Mouse (Mus musculus) neural tube, embryonic 11.5 days (tissue): ENCODE measurements around the gene Tmem203. TPM values are rescaled to one million over a fixed set of nuclear protein-coding genes. Genes with fewer than 3 reads are reported as not detected.
"Not testable (repeated sequence)": the region's sequence is repeated elsewhere in the genome, so short reads cannot be mapped to it uniquely, and the experiment has no call there.

ENCODE experiments used
- ATAC-seq: fragments of 200-750 bp; cut with Nextera tagmentation; 2 replicates; pipeline ENCODE4 v1.8.0; 2017; ENCODE audit warnings: moderate number of reproducible peaks, mild to moderate bottlenecking, moderate TSS enrichment, moderate library complexity; ENCODE audit not compliant: insufficient read depth, low FRiP score, low TSS enrichment
- DNase-seq: peaks from one replicate; pipeline ENCODE4 v3.0.0-alpha.2; 2015; ENCODE audit warnings: low spot score
- H3K27ac ChIP-seq: fragments of 300-500 bp; sonication (generic); 2 replicates; pipeline ENCODE4 v1.5.1; 2014; ENCODE audit warnings: low read depth, mild to moderate bottlenecking, low read length
- H3K27me3 ChIP-seq: fragments of 300-500 bp; sonication (generic); 2 replicates; pipeline ENCODE4 v1.6.1; 2014; ENCODE audit warnings: mild to moderate bottlenecking, low read length, mixed read lengths; ENCODE audit not compliant: control insufficient read depth, insufficient read depth
- H3K36me3 ChIP-seq: fragments of 300-500 bp; sonication (generic); 2 replicates; pipeline ENCODE4 v1.6.1; 2014; ENCODE audit warnings: mild to moderate bottlenecking, low read length, moderate library complexity, mixed read lengths; ENCODE audit not compliant: control insufficient read depth, insufficient read depth
- H3K4me1 ChIP-seq: fragments of 300-500 bp; sonication (generic); 2 replicates; pipeline ENCODE4 v1.6.1; 2014; ENCODE audit warnings: low read length, mixed read lengths; ENCODE audit not compliant: control insufficient read depth, insufficient read depth
- H3K4me2 ChIP-seq: fragments of 300-500 bp; sonication (generic); 2 replicates; pipeline ENCODE4 v1.6.1; 2014; ENCODE audit warnings: low read depth, mild to moderate bottlenecking, moderate library complexity
- H3K4me3 ChIP-seq: fragments of 300-500 bp; sonication (generic); 2 replicates; pipeline ENCODE4 v1.5.1; 2014; ENCODE audit warnings: low read depth, low read length
- H3K9ac ChIP-seq: fragments of 300-500 bp; sonication (generic); 2 replicates; pipeline ENCODE4 v1.6.1; 2014; ENCODE audit warnings: mild to moderate bottlenecking, low read length
- H3K9me3 ChIP-seq: fragments of 300-500 bp; sonication (generic); 2 replicates; pipeline ENCODE4 v1.6.1; 2016; ENCODE audit warnings: low read length; ENCODE audit not compliant: control insufficient read depth
- WGBS: fragments of 180-500 bp; shearing (Covaris S2); extraction: QIAGEN DNeasy Blood & Tissue Kit; methylation state at CpG from one replicate; pipeline ENCODE4 v1.1.7; 2014; 5-methylcytosine and 5-hydroxymethylcytosine counted together
- polyA plus RNA-seq: library from polyadenylated mRNA; unstranded; fragments of >200 nt; fragmentation: Nextera tagmentation; extraction: Ambion mirVana; gene quantifications from 2 replicates; pipeline ENCODE4 v1.2.1, GENCODE M21; 2014

Tmem203 gene
- polyA plus RNA-seq, 1 experiment from 2014 or later: 11.4 TPM

- peaks cover 10% of the 10 kb centered on the region for H3K36me3 ChIP-seq
- no peak for DNase-seq
- H3K9ac ChIP-seq: no peak overlapping the region
- H3K27ac ChIP-seq: no peak overlapping the region
- no peak overlapping the region for H3K4me2 ChIP-seq
- no peaks in the 10 kb centered on the region for H3K9me3 ChIP-seq
- H3K27me3 ChIP-seq: no peaks in the 10 kb centered on the region
- ATAC-seq: no peak
- no peak overlapping the region for H3K4me3 ChIP-seq
- H3K4me1 ChIP-seq: peaks cover 10% of the 10 kb centered on the region; the same call in 1 of the 2 replicates
- WGBS: 83% methylated on average over 1 of the region's 1 CpGs
These were observed 2.9 kb upstream of the Tmem203 start for GRCm38 (mm10) chr2:25252331-25252730.

DNA sequence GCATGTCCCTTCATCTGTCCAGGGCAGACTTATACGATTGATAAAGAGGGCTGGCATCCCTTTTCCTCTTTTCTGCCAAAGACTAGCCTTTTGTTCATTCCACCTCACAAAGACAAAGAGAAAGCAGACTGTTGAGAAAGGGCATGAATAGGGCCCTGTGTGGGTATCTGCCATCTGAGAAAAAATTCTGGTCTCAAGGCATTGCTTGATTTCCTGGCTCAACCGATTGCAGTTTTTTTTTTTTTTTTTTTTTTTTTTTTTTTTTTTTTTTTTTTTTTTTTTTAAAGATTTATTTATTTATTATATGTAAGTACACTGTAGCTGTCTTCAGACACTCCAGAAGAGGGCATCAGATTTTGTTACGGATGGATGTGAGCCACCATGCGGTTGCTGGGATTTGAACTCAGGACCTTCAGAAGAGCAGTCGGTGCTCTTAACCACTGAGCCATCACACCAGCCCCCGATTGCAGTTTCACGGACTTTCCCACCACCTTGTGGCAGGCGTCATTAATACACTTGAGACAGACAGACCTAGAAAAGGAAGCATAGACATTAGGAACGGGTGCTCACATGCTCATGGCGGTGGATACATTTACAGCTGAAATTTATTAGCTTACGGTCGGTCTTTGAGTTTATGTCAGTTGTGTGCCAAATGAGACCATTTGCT lies 1.3 kb downstream of the Tmem203 start:
- H3K27me3 ChIP-seq, H3K36me3 ChIP-seq, H3K4me1 ChIP-seq, H3K27ac ChIP-seq, ATAC-seq, H3K9me3 ChIP-seq, DNase-seq: not testable (repeated sequence)
- Histone ChIP-seq H3K4me2 (peak overlapping the region; percentile 95), H3K4me3 (peak overlapping the region; percentile 95), H3K9ac (peak overlapping the region; percentile 90; the same call in 1 of the 2 replicates)
- 65% methylated on average over 10 of the region's 12 CpGs for WGBS

DNA sequence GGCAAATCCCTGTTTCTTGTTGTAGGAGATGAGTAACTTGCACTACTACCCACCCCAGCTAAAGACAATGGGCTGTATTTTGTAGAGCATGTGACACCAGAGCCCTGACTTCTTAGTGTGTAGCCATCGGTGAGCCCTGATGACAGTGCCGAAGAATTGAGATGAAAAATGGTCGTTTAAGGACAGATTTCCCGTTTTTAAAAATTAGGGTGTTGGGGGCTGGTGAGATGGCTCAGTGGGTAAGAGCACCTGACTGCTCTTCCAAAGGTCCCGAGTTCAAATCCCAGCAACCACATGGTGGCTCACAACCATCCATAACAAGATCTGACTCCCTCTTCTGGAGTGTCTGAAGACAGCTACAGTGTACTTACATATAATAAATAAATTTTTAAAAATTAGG lies 2.0 kb downstream of the Tmem203 start:
- H3K27ac ChIP-seq, ATAC-seq, H3K27me3 ChIP-seq, H3K9me3 ChIP-seq, H3K4me1 ChIP-seq, H3K36me3 ChIP-seq, DNase-seq, H3K4me2 ChIP-seq, H3K4me3 ChIP-seq, H3K9ac ChIP-seq: not testable (repeated sequence)
- WGBS: 92% methylated on average over 5 of the region's 5 CpGs

GRCm38 (mm10) chr2:25258887-25259286 lies 3.6 kb downstream of the Tmem203 start:
- H3K4me2 ChIP-seq: no peak overlapping the region

GRCm38 (mm10) chr2:25261870-25262269 lies 6.6 kb downstream of the Tmem203 start:
- DNase-seq (no peak), ATAC-seq (no peak)
- Histone ChIP-seq H3K4me1 (peaks cover 14% of the 10 kb centered on the region; the same call in 1 of the 2 replicates), H3K36me3 (no peaks in the 10 kb centered on the region), H3K27ac (no peak overlapping the region), H3K9me3 (no peaks in the 10 kb centered on the region), H3K4me3 (peak overlapping the region; percentile 79), H3K9ac (no peak overlapping the region), H3K4me2 (peak overlapping the region; percentile 98), H3K27me3 (peaks cover 15% of the 10 kb centered on the region)
- 48% methylated on average over 12 of the region's 12 CpGs for WGBS

More at GRCm38 (mm10) chr2:25258887-25259286, 3.6 kb downstream of the Tmem203 start:
- H3K9me3 ChIP-seq: no peaks in the 10 kb centered on the region
- no peaks in the 10 kb centered on the region for H3K36me3 ChIP-seq
- peaks cover 9% of the 10 kb centered on the region for H3K27me3 ChIP-seq
- ATAC-seq (no peak), DNase-seq (no peak)
- H3K27ac ChIP-seq: no peak overlapping the region
- H3K4me1 ChIP-seq: peaks cover 18% of the 10 kb centered on the region; the same call in 1 of the 2 replicates
- 64% methylated on average over 2 of the region's 2 CpGs for WGBS
- H3K4me3 ChIP-seq: no peak overlapping the region
- no peak overlapping the region for H3K9ac ChIP-seq

DNA sequence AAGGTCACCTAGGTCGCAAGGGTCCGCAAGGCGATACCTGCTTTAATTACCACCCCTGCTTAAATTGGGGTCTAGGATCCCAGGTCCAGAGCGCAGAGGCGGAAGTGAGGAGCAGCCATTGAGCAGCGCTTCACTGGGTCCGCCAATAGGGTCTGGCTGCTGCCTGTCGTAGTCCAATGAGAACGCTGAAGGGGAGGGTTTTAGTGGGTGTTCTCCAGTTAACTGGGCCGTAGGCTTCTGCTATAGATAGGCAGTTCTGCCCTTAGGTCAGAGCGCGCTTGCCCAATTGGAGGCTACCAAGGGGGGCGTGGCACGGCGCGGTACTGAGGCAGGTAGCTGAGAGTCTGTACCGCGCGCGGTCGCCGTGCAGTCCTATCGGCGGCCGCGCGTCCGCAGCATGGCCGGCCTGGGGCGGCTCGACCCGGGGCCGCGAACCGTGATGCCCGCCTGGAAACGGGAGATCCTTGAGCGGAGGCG lies 7.1 kb downstream of the Tmem203 start, which contains the start of gene Tprn:
TSS of gene Tprn (plus strand) at position 328 of the 477 bp plus-strand sequence.
- H3K4me2 ChIP-seq: peak within 1 kb of the TSS; percentile 98
- peak within 1 kb of the TSS; percentile 4; the same call in 1 of the 2 replicates for H3K27ac ChIP-seq
- H3K36me3 ChIP-seq: no peaks in the 10 kb centered on the region
- peaks cover 14% of the 10 kb centered on the region; the same call in 1 of the 2 replicates for H3K4me1 ChIP-seq
- peak; percentile 98 for ATAC-seq
- peak; percentile 93 for DNase-seq
- no peaks in the 10 kb centered on the region for H3K9me3 ChIP-seq
- peak within 1 kb of the TSS; percentile 79 for H3K4me3 ChIP-seq
- peak within 1 kb of the TSS; percentile 49 for H3K9ac ChIP-seq
- peaks cover 15% of the 10 kb centered on the region for H3K27me3 ChIP-seq
- WGBS: 0% methylated on average over 39 of the region's 39 CpGs

GRCm38 (mm10) chr2:25262795-25263622 lies 7.8 kb downstream of the Tmem203 start:
- ATAC-seq (peak; percentile 17), DNase-seq (peak; percentile 60)
- peak overlapping the region; percentile 4; the same call in 1 of the 2 replicates for H3K27ac ChIP-seq
- H3K4me3 ChIP-seq: peak overlapping the region; percentile 79
- H3K36me3 ChIP-seq: no peaks in the 10 kb centered on the region
- under 1% methylated on average over 82 of the region's 82 CpGs for WGBS
- peaks cover 15% of the 10 kb centered on the region for H3K27me3 ChIP-seq
- H3K4me2 ChIP-seq: peak overlapping the region; percentile 98
- no peaks in the 10 kb centered on the region for H3K9me3 ChIP-seq
- peaks cover 14% of the 10 kb centered on the region; the same call in 1 of the 2 replicates for H3K4me1 ChIP-seq
- H3K9ac ChIP-seq: peak overlapping the region; percentile 49

GRCm38 (mm10) chr2:25263623-25264285 lies 8.5 kb downstream of the Tmem203 start:
- WGBS: 21% methylated on average over 12 of the region's 12 CpGs
- no peak for ATAC-seq
- Histone ChIP-seq H3K27me3 (peaks cover 15% of the 10 kb centered on the region), H3K36me3 (no peaks in the 10 kb centered on the region), H3K4me1 (peaks cover 14% of the 10 kb centered on the region; the same call in 1 of the 2 replicates), H3K27ac (no peak overlapping the region), H3K4me2 (peak overlapping the region; percentile 98), H3K4me3 (peak overlapping the region; percentile 79), H3K9ac (peak overlapping the region; percentile 49), H3K9me3 (no peaks in the 10 kb centered on the region)
- no peak for DNase-seq
